Mouse (Mus musculus): ENCODE measurements at regions not wholly inside any gene's neighbourhood (a gene's known extent, or its start where the extent isn't known, plus 50 kb on each side); places are given as distances from the start of the nearest gene placed in this dataset.

- no peak for DNase-seq (ENCODE audit: low read depth, low spot score)
- Histone ChIP-seq H3K36me3 (ENCODE audit: control insufficient read depth, insufficient read depth, low read length, poor library complexity, severe bottlenecking) (no peaks in the 10 kb centered on the region), H3K27me3 (ENCODE audit: control insufficient read depth, insufficient read depth, low read length, poor library complexity, severe bottlenecking) (no peaks in the 10 kb centered on the region)
These were observed 146.1 kb upstream of the Pter start for GRCm38 (mm10) chr2:12777696-12778095.

GRCm38 (mm10) chr2:12792596-12792995 is 131.2 kb upstream of the Pter start:
- DNase-seq (ENCODE audit: low read depth, low spot score): no peak
- Histone ChIP-seq H3K27me3 (ENCODE audit: control insufficient read depth, insufficient read depth, low read length, poor library complexity, severe bottlenecking) (no peaks in the 10 kb centered on the region), H3K36me3 (ENCODE audit: control insufficient read depth, insufficient read depth, low read length, poor library complexity, severe bottlenecking) (no peaks in the 10 kb centered on the region)

- DNase-seq (ENCODE audit: low read depth, low spot score): no peak
- Histone ChIP-seq H3K36me3 (ENCODE audit: control insufficient read depth, insufficient read depth, low read length, poor library complexity, severe bottlenecking) (no peaks in the 10 kb centered on the region), H3K27me3 (ENCODE audit: control insufficient read depth, insufficient read depth, low read length, poor library complexity, severe bottlenecking) (no peaks in the 10 kb centered on the region)
These were observed 126.1 kb upstream of the Pter start for GRCm38 (mm10) chr2:12797615-12798169.

- no peak for DNase-seq (ENCODE audit: low read depth, low spot score)
- Histone ChIP-seq H3K27me3 (ENCODE audit: control insufficient read depth, insufficient read depth, low read length, poor library complexity, severe bottlenecking) (no peaks in the 10 kb centered on the region), H3K36me3 (ENCODE audit: control insufficient read depth, insufficient read depth, low read length, poor library complexity, severe bottlenecking) (no peaks in the 10 kb centered on the region)
These were observed 124.5 kb upstream of the Pter start for GRCm38 (mm10) chr2:12799153-12799925.

- no peaks in the 10 kb centered on the region for H3K27me3 ChIP-seq (ENCODE audit: control insufficient read depth, insufficient read depth, low read length, poor library complexity, severe bottlenecking)
- DNase-seq (ENCODE audit: low read depth, low spot score): no peak
- H3K36me3 ChIP-seq (ENCODE audit: control insufficient read depth, insufficient read depth, low read length, poor library complexity, severe bottlenecking): no peaks in the 10 kb centered on the region
These were observed 121.2 kb upstream of the Pter start for GRCm38 (mm10) chr2:12802667-12803066.

GRCm38 (mm10) chr2:12805096-12805495 is 118.7 kb upstream of the Pter start:
- no peak for DNase-seq (ENCODE audit: low read depth, low spot score)
- Histone ChIP-seq H3K27me3 (ENCODE audit: control insufficient read depth, insufficient read depth, low read length, poor library complexity, severe bottlenecking) (no peaks in the 10 kb centered on the region), H3K36me3 (ENCODE audit: control insufficient read depth, insufficient read depth, low read length, poor library complexity, severe bottlenecking) (no peaks in the 10 kb centered on the region)

- no peaks in the 10 kb centered on the region for H3K36me3 ChIP-seq (ENCODE audit: control insufficient read depth, insufficient read depth, low read length, poor library complexity, severe bottlenecking)
- DNase-seq (ENCODE audit: low read depth, low spot score): no peak
- no peaks in the 10 kb centered on the region for H3K27me3 ChIP-seq (ENCODE audit: control insufficient read depth, insufficient read depth, low read length, poor library complexity, severe bottlenecking)
These were observed 115.4 kb upstream of the Pter start for GRCm38 (mm10) chr2:12808466-12808865.

- no peaks in the 10 kb centered on the region for H3K27me3 ChIP-seq (ENCODE audit: control insufficient read depth, insufficient read depth, low read length, poor library complexity, severe bottlenecking)
- no peak for DNase-seq (ENCODE audit: low read depth, low spot score)
- H3K36me3 ChIP-seq (ENCODE audit: control insufficient read depth, insufficient read depth, low read length, poor library complexity, severe bottlenecking): no peaks in the 10 kb centered on the region
These were observed 108.5 kb upstream of the Pter start for GRCm38 (mm10) chr2:12815339-12815738.

GRCm38 (mm10) chr2:12825902-12826301 is 97.9 kb upstream of the Pter start:
- H3K36me3 ChIP-seq (ENCODE audit: control insufficient read depth, insufficient read depth, low read length, poor library complexity, severe bottlenecking): no peaks in the 10 kb centered on the region
- H3K27me3 ChIP-seq (ENCODE audit: control insufficient read depth, insufficient read depth, low read length, poor library complexity, severe bottlenecking): no peaks in the 10 kb centered on the region
- DNase-seq (ENCODE audit: low read depth, low spot score): no peak

- DNase-seq (ENCODE audit: low read depth, low spot score): no peak
- Histone ChIP-seq H3K36me3 (ENCODE audit: control insufficient read depth, insufficient read depth, low read length, poor library complexity, severe bottlenecking) (no peaks in the 10 kb centered on the region), H3K27me3 (ENCODE audit: control insufficient read depth, insufficient read depth, low read length, poor library complexity, severe bottlenecking) (no peaks in the 10 kb centered on the region)
These were observed 90.3 kb upstream of the Pter start for GRCm38 (mm10) chr2:12833579-12833978.

GRCm38 (mm10) chr2:12866543-12866942 is 57.3 kb upstream of the Pter start:
- Histone ChIP-seq H3K27me3 (ENCODE audit: control insufficient read depth, insufficient read depth, low read length, poor library complexity, severe bottlenecking) (no peaks in the 10 kb centered on the region), H3K36me3 (ENCODE audit: control insufficient read depth, insufficient read depth, low read length, poor library complexity, severe bottlenecking) (no peaks in the 10 kb centered on the region)
- DNase-seq (ENCODE audit: low read depth, low spot score): no peak

GRCm38 (mm10) chr2:12868772-12869171 is 55.1 kb upstream of the Pter start:
- no peak for DNase-seq (ENCODE audit: low read depth, low spot score)
- H3K27me3 ChIP-seq (ENCODE audit: control insufficient read depth, insufficient read depth, low read length, poor library complexity, severe bottlenecking): no peaks in the 10 kb centered on the region
- H3K36me3 ChIP-seq (ENCODE audit: control insufficient read depth, insufficient read depth, low read length, poor library complexity, severe bottlenecking): no peaks in the 10 kb centered on the region

All from splenic B cell, adult 2 months (primary cell).